Mouse (Mus musculus) MEL (cell line): Measurements from ENCODE around the gene Chil4. TPM values are rescaled to one million over a fixed set of nuclear protein-coding genes. Genes with fewer than 3 reads are reported as not detected.

Experiments
- DNase-seq: peaks from one replicate; pipeline ENCODE4 v3.0.0; 2011; ENCODE audit warnings: low read depth, low spot score
- H3K27ac ChIP-seq: 2 replicates; pipeline ENCODE4 v1.5.1; 2012; ENCODE audit warnings: low read depth, mild to moderate bottlenecking, control low read depth, low read length, moderate library complexity; ENCODE audit not compliant: control insufficient read depth
- H3K27me3 ChIP-seq, 2 experiments: fragments of 150-350 bp in 1 of 2; sonication (generic) in 1 of 2; 2 replicates each; pipeline ENCODE4 v1.6.1; 2012; ENCODE audit warnings: low read length in 2 of 2, mild to moderate bottlenecking in 2 of 2, improper control_type of control experiment in 1 of 2, moderate library complexity in 1 of 2; ENCODE audit not compliant: insufficient read depth in 2 of 2, control insufficient read depth in 1 of 2
- H3K36me3 ChIP-seq, 2 experiments: 2 replicates each; pipeline ENCODE4 v1.6.1; 2012 to 2014; ENCODE audit warnings: low read length in 2 of 2, improper control_type of control experiment in 1 of 2, inconsistent platforms in 1 of 2, mild to moderate bottlenecking in 1 of 2; ENCODE audit not compliant: insufficient read depth in 2 of 2, control insufficient read depth in 1 of 2
- H3K4me1 ChIP-seq, 2 experiments: fragments of 150-350 bp in 1 of 2; sonication (generic) in 1 of 2; 2 replicates each; pipeline ENCODE4 v1.6.1; 2012; ENCODE audit warnings: low read length in 2 of 2, improper control_type of control experiment in 1 of 2, mild to moderate bottlenecking in 1 of 2; ENCODE audit not compliant: insufficient read depth in 2 of 2, control insufficient read depth in 1 of 2
- H3K4me3 ChIP-seq, 2 experiments: fragments of 150-350 bp in 1 of 2; sonication (generic) in 1 of 2; 2 replicates each; pipeline ENCODE4 v1.5.1; 2012; ENCODE audit warnings: low read depth in 2 of 2, low read length in 2 of 2, mild to moderate bottlenecking in 2 of 2, moderate library complexity in 2 of 2, control low read depth in 1 of 2, improper control_type of control experiment in 1 of 2; ENCODE audit not compliant: control insufficient read depth in 1 of 2, insufficient read depth in 1 of 2
- H3K79me2 ChIP-seq: 2 replicates; pipeline ENCODE4 v1.6.1; 2012; ENCODE audit warnings: mild to moderate bottlenecking, low read length, moderate library complexity; ENCODE audit not compliant: control insufficient read depth, poor library complexity, insufficient read depth
- H3K9ac ChIP-seq: 2 replicates; pipeline ENCODE4 v1.6.1; 2012; ENCODE audit warnings: low read depth, mild to moderate bottlenecking, control low read depth, low read length, moderate library complexity; ENCODE audit not compliant: control insufficient read depth, poor library complexity, severe bottlenecking
- H3K9me3 ChIP-seq: fragments of 150-350 bp; sonication (generic); replicated peaks from 2 replicates; pipeline ENCODE4 v1.6.1; 2012; ENCODE audit warnings: mild to moderate bottlenecking, low read length, improper control_type of control experiment, moderate library complexity; ENCODE audit not compliant: insufficient read depth
- BHLHE40 ChIP-seq: IDR thresholded peaks from 2 replicates; pipeline ENCODE4 v1.6.1; 2012; ENCODE audit warnings: low read depth, mild to moderate bottlenecking, inconsistent platforms, low read length, improper control_type of control experiment, borderline replicate concordance
- CHD1 ChIP-seq: IDR thresholded peaks from 2 replicates; pipeline ENCODE4 v1.6.1; 2012; ENCODE audit warnings: low read depth, mild to moderate bottlenecking, inconsistent platforms, low read length, improper control_type of control experiment
- ETS1 ChIP-seq: IDR thresholded peaks from 2 replicates; pipeline ENCODE4 v1.6.1; 2012; ENCODE audit warnings: low read depth, mild to moderate bottlenecking, inconsistent platforms, low read length, improper control_type of control experiment, moderate library complexity
- GATA1 ChIP-seq: IDR thresholded peaks from 2 replicates; pipeline ENCODE4 v1.6.1; 2011; ENCODE audit warnings: low read depth, low read length, improper control_type of control experiment
- JUND ChIP-seq: IDR thresholded peaks from 2 replicates; pipeline ENCODE4 v1.6.1; 2011; ENCODE audit warnings: low read depth, mild to moderate bottlenecking, improper control_type of control experiment, low read length
- MAFK ChIP-seq: IDR thresholded peaks from 2 replicates; pipeline ENCODE4 v1.6.1; 2011; ENCODE audit warnings: low read depth, mild to moderate bottlenecking, low read length, improper control_type of control experiment, borderline replicate concordance
- MEF2A ChIP-seq: IDR thresholded peaks from 2 replicates; pipeline ENCODE4 v1.6.1; 2014; ENCODE audit warnings: low read depth, mild to moderate bottlenecking, inconsistent platforms, low read length, improper control_type of control experiment; ENCODE audit not compliant: poor library complexity, insufficient replicate concordance, severe bottlenecking; ENCODE audit errors: extremely low read depth
- MYB ChIP-seq: IDR thresholded peaks from 2 replicates; pipeline ENCODE4 v1.6.1; 2011; ENCODE audit warnings: mild to moderate bottlenecking, low read depth, low read length, improper control_type of control experiment
- NELFE ChIP-seq: IDR thresholded peaks from 2 replicates; pipeline ENCODE4 v1.6.1; 2011; ENCODE audit warnings: low read depth, low read length, improper control_type of control experiment
- POLR2AphosphoS2 ChIP-seq: IDR thresholded peaks from 2 replicates; pipeline ENCODE4 v1.6.1; 2011; ENCODE audit warnings: low read length, improper control_type of control experiment
- RAD21 ChIP-seq: IDR thresholded peaks from 2 replicates; pipeline ENCODE4 v1.6.1; 2011; ENCODE audit warnings: mild to moderate bottlenecking, low read depth, low read length, improper control_type of control experiment
- RCOR1 ChIP-seq: IDR thresholded peaks from 2 replicates; pipeline ENCODE4 v1.6.1; 2012; ENCODE audit warnings: low read depth, mild to moderate bottlenecking, inconsistent platforms, low read length, improper control_type of control experiment
- SMC3 ChIP-seq: IDR thresholded peaks from 2 replicates; pipeline ENCODE4 v1.6.1; 2011; ENCODE audit warnings: low read depth, low read length, improper control_type of control experiment
- TAL1 ChIP-seq: IDR thresholded peaks from 2 replicates; pipeline ENCODE4 v1.6.1; 2012; ENCODE audit warnings: mild to moderate bottlenecking, inconsistent platforms, low read length, moderate library complexity, mixed read lengths
- TCF12 ChIP-seq: IDR thresholded peaks from 2 replicates; pipeline ENCODE4 v1.6.1; 2014; ENCODE audit warnings: low read depth, mild to moderate bottlenecking, inconsistent platforms, low read length, improper control_type of control experiment, moderate library complexity
- UBTF ChIP-seq: IDR thresholded peaks from 2 replicates; pipeline ENCODE4 v1.6.1; 2012; ENCODE audit warnings: low read depth, mild to moderate bottlenecking, inconsistent platforms, low read length, improper control_type of control experiment, moderate library complexity, borderline replicate concordance; ENCODE audit not compliant: insufficient read depth
- USF2 ChIP-seq, 2 experiments: IDR thresholded peaks; 2 replicates each; pipeline ENCODE4 v1.6.1; 2011 to 2012; ENCODE audit warnings: improper control_type of control experiment in 2 of 2, low read length in 2 of 2, borderline replicate concordance in 1 of 2, inconsistent platforms in 1 of 2, low read depth in 1 of 2, mild to moderate bottlenecking in 1 of 2; ENCODE audit not compliant: insufficient read depth in 1 of 2
- ZKSCAN1 ChIP-seq: IDR thresholded peaks from 2 replicates; pipeline ENCODE4 v1.6.1; 2012; ENCODE audit warnings: low read depth, mild to moderate bottlenecking, inconsistent platforms, low read length, improper control_type of control experiment, moderate library complexity
- polyA plus RNA-seq, 2 experiments: library from polyadenylated mRNA; stranded (reverse) in 1 of 2; unstranded in 1 of 2; fragments of >175 nt in 1 of 2; fragments of >200 nt in 1 of 2; gene quantifications; 2 replicates each; pipeline versions ENCODE4 v1.2.1 to v1.2.4; 2012; ENCODE audit warnings: low replicate concordance in 2 of 2, low read depth in 1 of 2; ENCODE audit not compliant: insufficient read length in 2 of 2, insufficient read depth in 1 of 2, missing spikeins in 1 of 2
- total RNA-seq: library from RNA; depleted of rRNA; stranded (reverse); fragments of 300-350 nt; gene quantifications from 2 replicates; pipeline ENCODE4 v1.2.3, GENCODE M21; 2012

Gene Chil4
- total and polyA plus RNA-seq, 3 experiments: not detected

DNA sequence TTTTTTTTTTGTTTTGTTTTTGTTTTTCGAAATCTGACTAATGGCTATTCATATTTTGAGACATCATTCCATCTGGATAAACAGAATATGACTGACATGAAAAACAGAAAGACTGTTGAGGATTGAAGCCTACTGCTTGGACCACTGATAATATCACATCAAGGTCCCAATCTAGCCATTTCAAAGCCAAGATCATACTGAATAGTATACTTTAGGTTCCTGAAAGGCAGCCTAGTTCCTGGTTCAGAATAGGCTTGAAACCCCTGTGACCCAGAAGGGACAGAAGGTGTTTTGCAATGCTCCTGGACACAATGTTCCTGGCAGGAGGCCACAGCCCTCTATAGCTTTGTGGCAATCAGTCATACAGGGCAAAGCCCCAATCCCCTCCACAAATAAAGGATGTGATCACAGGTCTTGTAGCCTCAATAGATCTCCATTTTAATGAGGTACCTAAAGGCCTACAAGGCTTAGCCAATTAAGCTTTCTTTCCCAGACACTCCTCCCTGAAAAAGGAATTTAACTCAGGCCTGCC is 48.7 kb downstream of the Chil4 start:
- no peaks in the 10 kb centered on the region for H3K4me1 ChIP-seq
- no peaks in the 10 kb centered on the region for H3K79me2 ChIP-seq
- H3K4me3 ChIP-seq: no peak overlapping the region
- no peak for DNase-seq
- no peak overlapping the region for H3K9ac ChIP-seq
- H3K9me3 ChIP-seq: no peaks in the 10 kb centered on the region
- H3K36me3 ChIP-seq: no peaks in the 10 kb centered on the region
- TF ChIP-seq MEF2A (no peak), UBTF (no peak)
- TF ChIP-seq, all 39 proteins: peak for 0
- H3K27me3 ChIP-seq: no peaks in the 10 kb centered on the region
- H3K27ac ChIP-seq: no peak overlapping the region

DNA sequence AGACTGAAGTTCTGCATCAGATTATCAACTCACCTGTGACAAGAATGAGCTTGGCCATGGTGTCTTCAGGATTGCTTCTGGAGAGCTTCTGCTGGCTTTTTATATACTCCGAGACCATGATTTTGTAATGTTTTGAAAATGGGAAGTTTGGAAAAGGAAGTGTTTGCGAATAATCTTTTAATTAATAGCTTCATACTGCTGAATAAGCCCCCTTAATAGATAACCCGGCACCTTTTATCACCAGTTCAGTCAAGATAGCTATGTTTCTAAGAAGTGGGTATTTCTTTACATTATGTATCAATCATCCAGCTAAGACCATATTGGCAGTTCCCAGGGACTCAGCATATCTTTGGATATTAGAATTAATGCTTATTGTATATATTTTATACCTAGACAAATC is 51.8 kb downstream of the Chil4 start, which contains the start of gene Chil3:
Chil3 (minus strand) TSS at position 101 of the 400 bp plus-strand sequence.
- H3K27me3 ChIP-seq: no peaks in the 10 kb centered on the region
- no peaks in the 10 kb centered on the region for H3K79me2 ChIP-seq
- H3K9me3 ChIP-seq: no peaks in the 10 kb centered on the region
- H3K9ac ChIP-seq: no peak within 1 kb of the TSS
- H3K4me3 ChIP-seq: no peak within 1 kb of the TSS
- TF ChIP-seq TAL1 (no peak), GATA1 (no peak), NELFE (no peak), RCOR1 (no peak), JUND (no peak), MAFK (no peak), POLR2AphosphoS2 (no peak), USF2 (IDR thresholded peaks at IDR 0.05; ENCODE audit: borderline replicate concordance in 1 of 2, insufficient read depth in 1 of 2, low read depth in 1 of 2, low read length in 2 of 2) (no peak), MYB (no peak), SMC3 (no peak), CHD1 (no peak), ZKSCAN1 (no peak), TCF12 (no peak), ETS1 (no peak), RAD21 (no peak), BHLHE40 (no peak), MEF2A (no peak)
- no peaks in the 10 kb centered on the region for H3K4me1 ChIP-seq
- no peak within 1 kb of the TSS for H3K27ac ChIP-seq
- H3K36me3 ChIP-seq: no peaks in the 10 kb centered on the region
- DNase-seq: no peak
